Mouse (Mus musculus) bone marrow macrophage, adult 2 months (primary cell): ENCODE data around the gene Hist1h2ba.

Experiments
- CTCF ChIP-seq: IDR thresholded peaks from 2 replicates; pipeline ENCODE4 v1.5.1; 2012; ENCODE audit warnings: low read depth, mild to moderate bottlenecking, low read length, moderate library complexity
- POLR2A ChIP-seq: IDR thresholded peaks from 2 replicates; pipeline ENCODE4 v1.6.1; 2012; ENCODE audit warnings: mild to moderate bottlenecking, low read depth, low read length, borderline replicate concordance

- TF ChIP-seq CTCF (no peak), POLR2A (no peak)
These were observed 16.3 kb downstream of the Hist1h2ba start for GRCm38 (mm10) chr13:23917674-23918073.
